Mouse (Mus musculus) left cerebral cortex, postnatal 10 days (tissue): Measurements from ENCODE around the gene Tbc1d5. TPM values are rescaled to one million over a fixed set of nuclear protein-coding genes. Genes with fewer than 3 reads are reported as not detected.
"Not testable (repeated sequence)": the region's sequence is repeated elsewhere in the genome, so short reads cannot be mapped to it uniquely, and the experiment has no call there.

Experiments used
- DNase-seq, 2 experiments: peaks; one replicate each; pipeline ENCODE4 v3.0.0; 2021 to 2022; ENCODE audit warnings: low spot score in 2 of 2, mixed read lengths in 1 of 2; ENCODE audit errors: extremely low spot score in 1 of 2
- intact Hi-C: fragments of 180-260 bp; cut with DNase I; formaldehyde crosslinking; loops from one replicate; pipeline ENCODE4 v1.15.1; 2025
- total RNA-seq, 2 experiments: library from RNA; stranded (reverse); gene quantifications; 2 replicates each; pipeline ENCODE4 v1.2.3; 2021

The Tbc1d5 gene
- total RNA-seq, 2 experiments from 2014 or later: 36.4 to 38.8 TPM

DNA sequence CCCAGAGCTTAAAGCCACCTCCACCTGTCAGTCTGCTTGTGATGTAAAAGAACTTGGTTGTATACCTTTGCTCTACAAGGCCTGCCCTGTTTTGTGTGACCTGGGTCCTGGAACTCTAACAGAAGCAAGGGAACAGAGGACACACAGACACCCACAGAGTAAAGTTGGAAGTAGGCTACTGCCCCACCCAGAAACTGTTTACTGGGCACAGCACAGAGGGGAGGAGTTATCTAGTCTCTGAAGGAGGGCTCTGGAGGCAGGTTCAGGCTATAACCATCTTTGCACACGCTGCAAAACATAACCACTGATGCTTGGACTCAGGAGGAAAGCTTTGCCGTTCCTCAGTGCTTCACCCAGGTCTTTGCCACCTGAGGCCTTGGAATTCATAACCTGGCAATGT, 448.3 kb downstream of the Tbc1d5 start:
- no peak for DNase-seq
- intact Hi-C loops: no loop called here

DNA sequence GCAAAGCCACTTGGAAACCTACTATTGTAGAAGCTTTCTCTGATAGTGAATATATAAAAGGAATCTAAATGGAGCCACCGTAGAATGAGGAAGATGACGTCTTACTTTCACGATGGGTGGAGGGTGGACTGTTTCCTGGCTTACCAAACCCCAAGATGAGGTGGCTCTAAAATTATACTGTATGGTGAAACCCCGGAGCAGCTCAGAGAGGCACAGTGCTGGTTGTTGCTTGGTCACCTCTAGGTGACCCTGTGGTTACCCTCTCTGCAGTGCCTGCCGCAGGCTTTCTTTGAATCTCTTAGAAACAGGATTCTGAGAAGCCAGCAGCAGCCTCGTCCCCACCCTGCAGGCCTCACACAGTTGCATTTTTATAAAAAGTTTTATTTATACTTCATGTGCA, 449.6 kb downstream of the Tbc1d5 start:
- intact Hi-C loops: no loop called here
- no peak for DNase-seq

DNA sequence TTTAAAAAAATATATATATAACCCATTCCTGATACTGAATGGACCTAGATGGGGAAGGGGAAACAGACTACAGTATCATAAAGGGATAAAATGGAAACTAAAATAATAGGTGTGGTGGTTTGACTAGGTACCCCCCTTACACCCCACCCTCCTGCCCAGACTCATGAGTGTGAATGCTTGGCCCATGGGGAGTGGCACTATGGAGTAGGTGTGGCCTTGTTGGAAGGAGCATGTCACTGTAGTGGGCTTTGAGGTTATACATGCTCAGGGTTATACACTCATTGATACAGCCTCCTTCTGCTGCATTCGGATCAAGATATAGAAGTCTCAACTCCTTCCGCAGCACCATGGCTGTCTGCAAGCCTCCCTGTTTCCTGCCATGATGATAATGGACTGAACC, 450.1 kb downstream of the Tbc1d5 start:
- DNase-seq: no peak
- intact Hi-C loops: no loop called here

DNA sequence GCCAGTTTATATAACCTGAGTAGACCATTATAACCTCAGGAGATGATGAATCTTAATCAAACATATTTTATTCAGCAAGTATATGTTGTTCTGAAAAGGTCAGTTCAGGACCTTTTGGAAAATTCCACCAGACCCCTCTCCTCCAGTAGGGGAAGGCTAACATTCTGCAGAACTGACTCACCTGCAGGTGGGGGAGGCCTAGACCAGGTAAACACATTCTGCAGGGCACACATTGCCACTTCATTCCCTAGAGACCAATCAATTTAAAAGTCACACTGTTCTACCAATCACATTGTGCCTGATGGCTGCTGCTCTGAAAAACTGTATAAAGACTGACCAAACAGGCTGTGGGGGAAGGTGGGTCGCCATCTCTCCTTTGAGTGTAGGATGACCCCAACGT, 452.9 kb downstream of the Tbc1d5 start:
- intact Hi-C loops: no loop called here
- DNase-seq: no peak

DNA sequence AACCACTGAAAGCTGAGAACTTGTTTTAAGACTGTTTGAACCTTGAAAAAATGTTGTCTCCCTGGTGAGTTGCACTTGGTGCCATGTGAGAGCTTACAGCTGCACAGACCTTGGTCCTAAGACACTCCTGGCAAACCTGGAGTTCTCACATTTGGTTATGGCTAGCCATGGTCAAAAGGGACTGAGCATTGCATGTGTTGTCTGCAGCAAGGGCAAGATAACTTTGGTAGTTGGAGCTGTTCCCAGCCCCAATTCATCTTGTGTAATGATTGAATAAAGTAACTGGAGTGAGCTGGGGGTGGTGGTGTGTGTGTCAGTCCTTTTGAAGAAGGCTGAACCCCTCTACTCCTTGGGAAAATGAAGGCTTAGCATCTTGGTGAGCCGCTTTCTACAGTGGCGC, 454.8 kb downstream of the Tbc1d5 start:
- intact Hi-C loops: no loop called here
- DNase-seq: no peak

DNA sequence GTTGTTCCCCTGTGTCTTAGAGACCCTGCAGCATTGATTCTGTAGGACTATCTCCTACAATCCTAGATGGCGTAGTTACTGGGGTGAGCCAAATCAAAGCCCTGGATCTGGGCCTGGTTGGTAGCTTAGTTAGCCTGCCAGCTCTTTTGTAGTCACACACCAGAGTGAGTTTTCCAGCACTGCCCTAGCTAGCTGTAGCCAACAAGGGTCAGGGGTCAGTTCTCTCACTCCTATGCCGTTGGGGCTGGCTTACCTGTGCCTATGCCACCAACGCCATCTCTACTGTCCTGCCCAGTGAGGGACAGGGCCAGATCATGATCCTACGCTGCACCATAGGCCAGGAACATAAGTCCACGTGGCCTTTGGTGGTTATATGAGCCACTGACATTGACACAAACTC, 461.6 kb downstream of the Tbc1d5 start:
- no peak for DNase-seq
- intact Hi-C loops: no loop called here

DNA sequence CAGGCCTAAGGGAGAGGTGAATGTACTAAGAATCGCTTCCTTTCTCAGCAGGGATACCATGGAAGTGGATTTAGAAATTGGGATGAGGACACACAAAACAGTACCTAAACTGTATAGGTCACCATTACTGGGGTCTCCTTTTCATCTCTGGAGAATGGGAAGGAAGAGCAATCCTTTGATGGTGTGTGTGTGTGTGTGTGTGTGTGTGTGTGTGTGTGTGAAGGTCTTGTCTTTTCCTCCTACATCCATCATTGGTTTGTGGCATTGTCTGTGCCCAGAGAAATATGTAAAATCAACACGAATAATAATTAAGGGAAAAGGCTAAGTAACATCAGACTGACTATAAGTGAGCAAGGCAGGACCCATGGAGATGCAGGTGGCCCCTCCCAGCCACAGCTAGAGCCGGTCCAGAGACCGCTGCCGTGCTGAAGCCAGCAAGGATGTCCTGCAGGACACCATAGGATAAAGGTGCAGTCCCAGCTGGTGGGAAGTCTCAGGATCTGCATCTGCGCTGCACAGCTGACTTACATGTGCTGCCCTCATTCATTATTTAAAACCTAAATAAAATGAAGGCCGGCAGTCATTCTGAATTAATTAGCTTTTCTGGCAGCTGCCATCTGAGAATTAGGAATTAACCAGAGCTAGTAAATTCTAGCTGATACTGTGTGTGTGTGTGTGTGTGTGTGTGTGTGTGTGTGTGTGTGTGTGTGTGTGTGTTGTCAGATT, 468.5 kb downstream of the Tbc1d5 start:
- no peak for DNase-seq

DNA sequence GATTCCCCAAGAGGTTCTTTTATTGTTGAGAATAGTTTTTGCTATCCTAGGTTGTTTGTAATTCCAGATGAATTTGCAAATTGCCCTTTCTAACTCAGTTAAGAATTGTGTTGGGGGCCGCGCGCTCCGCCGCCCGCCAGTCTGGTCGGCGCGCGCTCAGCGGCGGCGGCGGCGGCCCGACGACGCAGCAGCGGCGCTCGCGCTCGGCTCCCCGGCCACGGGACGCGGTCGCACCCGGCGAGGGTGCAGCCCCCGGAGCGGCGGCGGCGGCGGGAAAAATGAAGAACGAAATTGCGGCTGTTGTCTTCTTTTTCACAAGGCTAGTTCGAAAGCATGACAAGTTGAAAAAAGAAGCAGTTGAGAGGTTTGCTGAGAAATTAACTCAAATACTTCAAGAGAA, 480.7 kb downstream of the Tbc1d5 start:
- intact Hi-C loops, DNase-seq: not testable (repeated sequence)

More for the DNA sequence above, 468.5 kb downstream of the Tbc1d5 start:
- intact Hi-C loops: no loop called here

DNA sequence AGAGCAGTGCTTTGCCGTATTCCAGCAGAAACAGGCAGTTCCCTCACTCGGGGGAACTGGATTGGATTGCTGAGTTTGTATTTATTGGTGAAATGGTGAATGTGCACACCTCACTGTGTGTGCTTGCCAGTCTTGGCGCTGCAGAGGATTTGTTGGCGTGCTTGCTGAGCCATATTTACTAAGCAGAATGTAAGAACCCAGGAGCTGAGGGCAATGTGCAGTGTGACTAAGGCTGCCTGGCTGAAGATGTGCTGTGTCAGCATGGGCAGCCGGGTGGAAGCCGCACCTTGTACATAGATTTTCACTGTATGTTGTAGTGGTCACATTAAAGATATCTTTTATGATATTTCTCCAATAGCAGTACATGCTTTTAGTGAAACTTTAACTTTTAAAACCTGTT, 491.0 kb downstream of the Tbc1d5 start:
- intact Hi-C loops: no loop called here
- DNase-seq: no peak

DNA sequence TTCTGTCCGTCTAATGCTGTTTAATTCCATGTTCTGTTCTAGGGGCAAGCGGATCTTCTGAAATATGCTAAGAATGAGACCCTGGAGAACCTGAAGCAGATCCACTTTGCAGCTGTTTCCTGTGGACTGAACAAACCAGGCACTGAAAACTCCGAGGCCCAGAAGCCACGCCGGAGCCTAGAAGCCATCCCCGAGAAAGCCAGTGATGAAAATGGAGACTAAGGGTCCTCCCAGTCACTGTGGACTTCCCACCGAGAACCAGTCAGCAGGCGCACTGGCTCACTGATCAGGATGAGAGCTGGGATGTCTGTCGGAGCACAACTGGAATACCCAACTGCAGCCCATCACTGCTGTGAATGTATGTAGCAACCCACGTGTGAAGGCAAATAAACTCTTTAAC, 491.5 kb downstream of the Tbc1d5 start:
- intact Hi-C loops: no loop called here
- no peak for DNase-seq

DNA sequence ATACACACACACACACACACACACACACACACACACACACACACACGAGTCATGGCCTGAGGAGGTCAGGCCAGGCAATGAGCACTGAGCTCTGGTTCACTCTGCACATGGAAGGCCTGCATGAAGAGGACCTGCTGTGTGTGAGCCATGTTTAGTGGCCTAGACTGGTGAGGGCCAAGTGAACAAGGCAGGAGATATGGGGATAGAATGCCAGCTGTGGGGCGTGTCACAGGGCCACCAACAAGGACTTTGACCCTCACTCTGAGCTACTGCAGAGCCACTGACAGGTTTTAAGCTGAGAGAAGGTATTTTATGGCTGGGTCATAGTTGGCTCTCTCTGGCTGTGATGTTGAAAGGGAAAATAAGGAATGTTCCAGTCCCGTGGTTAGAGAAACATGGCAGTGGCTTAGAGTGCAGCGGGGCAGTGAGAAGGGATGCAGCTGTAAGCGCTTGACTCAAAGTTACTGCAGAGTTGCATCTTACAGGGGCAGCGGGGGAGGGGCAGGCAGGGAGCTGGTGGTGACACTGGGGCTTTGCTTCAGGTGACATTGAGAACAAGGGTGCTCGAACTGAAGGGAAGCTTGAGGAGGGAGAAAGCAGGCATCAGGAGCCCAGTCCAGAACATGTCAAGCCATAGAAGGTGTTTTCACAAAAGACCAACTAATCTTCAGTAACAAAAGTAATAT, 494.0 kb downstream of the Tbc1d5 start:
- DNase-seq: peak in 1 of 2 experiments; percentile 44
- intact Hi-C loops: no loop called here
